9 mouse cellular contexts compared by ENCODE assay signal in the genomic region with DNA sequence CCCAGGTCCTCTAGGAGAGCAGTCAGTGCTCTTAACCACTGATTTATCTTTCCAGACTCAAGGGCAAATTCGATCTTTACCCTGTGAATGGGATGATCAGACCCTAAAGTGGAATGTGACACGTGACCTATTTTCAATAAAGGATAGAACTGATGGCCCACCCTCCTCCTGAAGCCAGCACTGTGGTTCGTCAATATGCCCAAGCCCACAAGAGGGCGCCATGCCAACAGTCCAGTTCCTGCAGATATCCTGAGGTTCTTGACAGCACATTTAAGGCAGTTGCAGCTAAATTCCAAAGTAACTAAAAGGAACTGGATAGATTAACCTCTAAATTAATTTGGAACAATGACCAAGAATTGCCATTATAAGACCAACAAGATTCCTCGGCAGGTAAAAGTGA. TPM values are rescaled to one million over a fixed set of nuclear protein-coding genes. Genes with fewer than 3 reads are reported as not detected.
DNase-seq lines count a peak whose midpoint lies in the region; ATAC-seq lines count a peak whose summit lies in the region.
"Had no signal": no experiment of that assay in that cellular context is flagged by ENCODE, and none has a peak within 500 bp of the region (broad histone marks: within the 10 kb centered on the region; RNA-seq: fewer than 3 reads in every experiment).

No protein-coding gene starts in this region.

- 0 out of 2 replicates have a peak, but pooled peaks cover 2% of the 10 kb centered on the region for H3K9me3 ChIP-seq in intestine, embryonic 14.5 days (ENCODE audit: control insufficient read depth, low read length)
- H3K9me3 ChIP-seq in intestine, embryonic 16.5 days (ENCODE audit: control insufficient read depth, low read length), result no peaks in the 10 kb centered on the region
- H3K9me3 ChIP-seq in limb, embryonic 10.5 days (replicated peaks), result no peaks in the 10 kb centered on the region
- H3K9me3 ChIP-seq: lung, embryonic 15.5 days; stomach, embryonic 15.5 days had no signal

- no peaks in the 10 kb centered on the region for H3K36me3 ChIP-seq in intestine, embryonic 14.5 days (ENCODE audit: control insufficient read depth, insufficient read depth, low read length)
- H3K36me3 ChIP-seq in intestine, embryonic 16.5 days (ENCODE audit: control insufficient read depth, insufficient read depth, low read length), result no peaks in the 10 kb centered on the region
- no peaks in the 10 kb centered on the region for H3K36me3 ChIP-seq in limb, embryonic 10.5 days
- H3K36me3 ChIP-seq: lung, embryonic 15.5 days; stomach, embryonic 15.5 days had no signal

- WGBS in intestine, embryonic 14.5 days, result 22% methylated on average over 5 of the region's 5 CpGs
- WGBS in intestine, embryonic 16.5 days, result 27% methylated on average over 5 of the region's 5 CpGs
- WGBS in limb, embryonic 10.5 days, result 27% methylated on average over 5 of the region's 5 CpGs

- H3K27me3 ChIP-seq in intestine, embryonic 14.5 days (replicated peaks; ENCODE audit: control insufficient read depth, insufficient read depth, low read length), result peaks cover 38% of the 10 kb centered on the region
- peaks cover 36% of the 10 kb centered on the region for H3K27me3 ChIP-seq in intestine, embryonic 16.5 days (replicated peaks; ENCODE audit: control insufficient read depth, insufficient read depth, low read length)
- peaks cover 42% of the 10 kb centered on the region for H3K27me3 ChIP-seq in limb, embryonic 10.5 days (ENCODE audit: low read depth, poor library complexity, severe bottlenecking)

- no peak for ATAC-seq in intestine, embryonic 14.5 days (replicated peaks; ENCODE audit: low FRiP score, low TSS enrichment, low read depth)
- no peak for ATAC-seq in intestine, embryonic 16.5 days

- peaks cover 6% of the 10 kb centered on the region; the same call in 1 of the 2 replicates for H3K4me1 ChIP-seq in intestine, embryonic 14.5 days (replicated peaks; ENCODE audit: control insufficient read depth, insufficient read depth, low read length)
- peaks cover 10% of the 10 kb centered on the region; the same call in 1 of the 2 replicates for H3K4me1 ChIP-seq in intestine, embryonic 16.5 days (ENCODE audit: control insufficient read depth, insufficient read depth, low read length)
- peaks cover 31% of the 10 kb centered on the region for H3K4me1 ChIP-seq in limb, embryonic 10.5 days

- H3K4me2 ChIP-seq in intestine, embryonic 14.5 days (ENCODE audit: low read length), result no peak overlapping the region
- no peak overlapping the region for H3K4me2 ChIP-seq in intestine, embryonic 16.5 days (ENCODE audit: low read depth, low read length)
- H3K4me2 ChIP-seq: lung, embryonic 15.5 days; stomach, embryonic 15.5 days had no signal

- no peak overlapping the region for H3K9ac ChIP-seq in intestine, embryonic 14.5 days (ENCODE audit: low read length)
- H3K9ac ChIP-seq in intestine, embryonic 16.5 days (ENCODE audit: low read depth, low read length), result no peak overlapping the region
- H3K9ac ChIP-seq: lung, embryonic 15.5 days; stomach, embryonic 15.5 days had no signal

- peak; percentile 79 for DNase-seq in intestine, embryonic 14.5 days (ENCODE audit: low spot score)
- DNase-seq in 3T3-L1 (ENCODE audit: low read depth, low spot score), result peak; percentile 54
- DNase-seq in B cell, adult 2 months, result peak; percentile 72 to 75
- peak; percentile 30 for DNase-seq in c-Kit-positive CD71-positive TER-119-negative erythroid progenitor cells, embryonic 14.5 days (ENCODE audit: low read depth)
- peak; percentile 76 for DNase-seq in limb, embryonic 10.5 days (ENCODE audit: low spot score)
- DNase-seq in spleen, postnatal 10 days (ENCODE audit: low spot score in 2 of 2), result peak; percentile 48 to 81

- H3K27ac ChIP-seq in intestine, embryonic 14.5 days (ENCODE audit: low read depth), result no peak overlapping the region
- no peak overlapping the region for H3K27ac ChIP-seq in intestine, embryonic 16.5 days (ENCODE audit: low read length)
- no peak overlapping the region for H3K27ac ChIP-seq in limb, embryonic 10.5 days
- H3K27ac ChIP-seq: lung, embryonic 15.5 days; stomach, embryonic 15.5 days had no signal

- H3K4me3 ChIP-seq in intestine, embryonic 14.5 days (ENCODE audit: low read depth, low read length), result no peak overlapping the region
- no peak overlapping the region for H3K4me3 ChIP-seq in intestine, embryonic 16.5 days (ENCODE audit: low read length)
- H3K4me3 ChIP-seq in limb, embryonic 10.5 days, result no peak overlapping the region
- H3K4me3 ChIP-seq: lung, embryonic 15.5 days; stomach, embryonic 15.5 days had no signal

RNA-seq across cellular contexts. Expression of a gene that starts 3.5 kb away (rescaled TPM):
- 16.1 and 17.1 TPM in 2 replicates for polyA plus RNA-seq in intestine, embryonic 14.5 days (2014; fragmentation: Nextera tagmentation; extraction: Ambion mirVana)
- 10.3 and 12.0 TPM in 2 replicates for polyA plus RNA-seq in intestine, embryonic 16.5 days (2015; fragmentation: Nextera tagmentation; extraction: Ambion mirVana)
- 33.6 and 43.5 TPM in 2 replicates for polyA plus RNA-seq in limb, embryonic 10.5 days (2016; fragmentation: Nextera tagmentation; extraction: Ambion mirVana)

RNA-seq across cellular contexts. Expression of a gene that starts 6.6 kb away (rescaled TPM):
- 125 and 133 TPM in 2 replicates for polyA plus RNA-seq in intestine, embryonic 14.5 days (2014; fragmentation: Nextera tagmentation; extraction: Ambion mirVana)
- polyA plus RNA-seq in intestine, embryonic 16.5 days (2015; fragmentation: Nextera tagmentation; extraction: Ambion mirVana), result 87.9 and 93.9 TPM in 2 replicates
- polyA plus RNA-seq in limb, embryonic 10.5 days (2016; fragmentation: Nextera tagmentation; extraction: Ambion mirVana), result 100 and 102 TPM in 2 replicates

RNA-seq across cellular contexts. Expression of a gene that starts 24.9 kb away (rescaled TPM):
- polyA plus RNA-seq in intestine, embryonic 14.5 days (2014; fragmentation: Nextera tagmentation; extraction: Ambion mirVana), result 32.7 and 37.4 TPM in 2 replicates
- 29.3 and 30.1 TPM in 2 replicates for polyA plus RNA-seq in intestine, embryonic 16.5 days (2015; fragmentation: Nextera tagmentation; extraction: Ambion mirVana)
- 43.8 and 49.0 TPM in 2 replicates for polyA plus RNA-seq in limb, embryonic 10.5 days (2016; fragmentation: Nextera tagmentation; extraction: Ambion mirVana)

RNA-seq across cellular contexts. Expression of a gene that starts 27.0 kb away (rescaled TPM):
- 0.19 and 0.20 TPM in 2 replicates for polyA plus RNA-seq in intestine, embryonic 14.5 days (2014; fragmentation: Nextera tagmentation; extraction: Ambion mirVana)
- 0.11 and 0.12 TPM in 2 replicates for polyA plus RNA-seq in intestine, embryonic 16.5 days (2015; fragmentation: Nextera tagmentation; extraction: Ambion mirVana)
- 0.30 and 0.80 TPM in 2 replicates for polyA plus RNA-seq in limb, embryonic 10.5 days (2016; fragmentation: Nextera tagmentation; extraction: Ambion mirVana)
